Mouse (Mus musculus) ES-Bruce4 (cell line): ENCODE data around the gene Ndufs3.

Source experiments
- CTCF ChIP-seq: IDR thresholded peaks from one replicate; pipeline ENCODE4 v1.8.1; 2011; ENCODE audit warnings: low read depth, low read length
- EP300 ChIP-seq: IDR thresholded peaks from 2 replicates; pipeline ENCODE4 v1.6.1; 2011; ENCODE audit warnings: low read depth, low read length; ENCODE audit not compliant: insufficient read depth
- POLR2A ChIP-seq: IDR thresholded peaks from one replicate; pipeline ENCODE4 v1.8.1; 2011; ENCODE audit warnings: low read length; ENCODE audit not compliant: insufficient read depth

- TF ChIP-seq POLR2A (no peak), CTCF (no peak), EP300 (no peak)
Observed at GRCm38 (mm10) chr2:90877584-90878259, 26.9 kb downstream of the Ndufs3 start.
